ENCODE assay signal across 21 mouse cellular contexts in genomic region chr3:37779867-37780475, GRCm38 (mm10). TPM values are rescaled to one million over a fixed set of nuclear protein-coding genes. Genes with fewer than 3 reads are reported as not detected.
DNase-seq lines count a peak whose midpoint lies in the region; ATAC-seq and TF ChIP-seq lines count a peak whose summit lies in the region.
"Had no signal": no experiment of that assay in that cellular context is flagged by ENCODE, and none has a peak within 500 bp of the region (broad histone marks: within the 10 kb centered on the region; RNA-seq: fewer than 3 reads in every experiment).

No protein-coding gene starts in this region.

- H3K4me2 ChIP-seq in neural tube, embryonic 12.5 days (replicated peaks) = no peak overlapping the region; the same call in 1 of the 2 replicates
- no peak overlapping the region for H3K4me2 ChIP-seq in neural tube, embryonic 15.5 days
- H3K4me2 ChIP-seq: embryonic facial prominence, embryonic 12.5 days; forebrain, embryonic 12.5 days; heart, embryonic 11.5 days; hindbrain, embryonic 15.5 days; limb, embryonic 13.5 days; liver, embryonic 15.5 days had no signal

- 26% methylated on average over 11 of the region's 11 CpGs for WGBS in neural tube, embryonic 12.5 days
- 24% methylated on average over 11 of the region's 11 CpGs for WGBS in neural tube, embryonic 15.5 days
- WGBS in olfactory bulb, adult 2 months = 39% methylated on average over 11 of the region's 11 CpGs

- no peak overlapping the region for H3K4me3 ChIP-seq in neural tube, embryonic 12.5 days
- no peak overlapping the region for H3K4me3 ChIP-seq in neural tube, embryonic 15.5 days (replicated peaks)
- H3K4me3 ChIP-seq in olfactory bulb, adult 2 months (ENCODE audit: insufficient read depth, low read depth, low read length) = no peak overlapping the region
- H3K4me3 ChIP-seq: embryonic facial prominence, embryonic 12.5 days; forebrain, embryonic 12.5 days; hindbrain, embryonic 15.5 days; limb, embryonic 13.5 days; liver, embryonic 15.5 days had no signal

- TF ChIP-seq CTCF in olfactory bulb, adult 2 months (IDR thresholded peaks at IDR 0.05; ENCODE audit: insufficient read depth, low read depth, low read length) = no peak

- DNase-seq in embryo, embryonic 11 days = peak; percentile 21
- DNase-seq in embryo, embryonic 9.5 days (ENCODE audit: extremely low spot score) = no peak
- DNase-seq in adrenal gland, postnatal 14 days = peak; percentile 59
- no peak for DNase-seq in lung, postnatal 25 days (ENCODE audit: low spot score)
- DNase-seq: cerebellum, postnatal 14 days; gastrocnemius, postnatal 36 days; heart, postnatal 14 days; kidney, adult 18-20 months; kidney, postnatal 36 days; lung, postnatal 14 days; right cerebral cortex, adult 18-20 months; spleen, adult 18-20 months had no signal

- peak; percentile 18; the same call in 1 of the 2 replicates for ATAC-seq in neural tube, embryonic 12.5 days (ENCODE audit: low FRiP score, low read depth)
- no peak for ATAC-seq in neural tube, embryonic 15.5 days (ENCODE audit: low FRiP score)

- H3K9me3 ChIP-seq in neural tube, embryonic 12.5 days = no peaks in the 10 kb centered on the region
- no peaks in the 10 kb centered on the region for H3K9me3 ChIP-seq in neural tube, embryonic 15.5 days (replicated peaks)
- H3K9me3 ChIP-seq: embryonic facial prominence, embryonic 12.5 days; forebrain, embryonic 12.5 days; hindbrain, embryonic 15.5 days; limb, embryonic 13.5 days; liver, embryonic 15.5 days had no signal

- peaks cover 11% of the 10 kb centered on the region for H3K4me1 ChIP-seq in neural tube, embryonic 12.5 days
- 0 out of 2 replicates have a peak, but pooled peaks cover 3% of the 10 kb centered on the region for H3K4me1 ChIP-seq in neural tube, embryonic 15.5 days
- H3K4me1 ChIP-seq in olfactory bulb, adult 2 months (ENCODE audit: control insufficient read depth, insufficient read depth, low read length) = no peaks in the 10 kb centered on the region
- H3K4me1 ChIP-seq: embryonic facial prominence, embryonic 12.5 days; hindbrain, embryonic 15.5 days; limb, embryonic 13.5 days; liver, embryonic 15.5 days had no signal

- no peaks in the 10 kb centered on the region for H3K36me3 ChIP-seq in neural tube, embryonic 12.5 days
- H3K36me3 ChIP-seq in neural tube, embryonic 15.5 days = no peaks in the 10 kb centered on the region
- H3K36me3 ChIP-seq: embryonic facial prominence, embryonic 12.5 days; forebrain, embryonic 12.5 days; hindbrain, embryonic 15.5 days; limb, embryonic 13.5 days; liver, embryonic 15.5 days had no signal

- H3K9ac ChIP-seq in neural tube, embryonic 12.5 days = no peak overlapping the region
- H3K9ac ChIP-seq in neural tube, embryonic 15.5 days (replicated peaks) = no peak overlapping the region
- H3K9ac ChIP-seq: embryonic facial prominence, embryonic 12.5 days; forebrain, embryonic 12.5 days; hindbrain, embryonic 15.5 days; limb, embryonic 13.5 days; liver, embryonic 15.5 days had no signal

- no peak overlapping the region for H3K27ac ChIP-seq in neural tube, embryonic 12.5 days
- no peak overlapping the region for H3K27ac ChIP-seq in neural tube, embryonic 15.5 days (replicated peaks)
- peak overlapping the region; percentile 59 for H3K27ac ChIP-seq in olfactory bulb, adult 2 months (ENCODE audit: insufficient read depth, low read depth, low read length)
- H3K27ac ChIP-seq: embryonic facial prominence, embryonic 12.5 days; forebrain, embryonic 12.5 days; hindbrain, embryonic 15.5 days; limb, embryonic 13.5 days; liver, embryonic 15.5 days had no signal

- TF ChIP-seq POLR2A in olfactory bulb, adult 2 months (IDR thresholded peaks at IDR 0.05; ENCODE audit: insufficient read depth, low read depth, low read length) = no peak

- H3K27me3 ChIP-seq in neural tube, embryonic 12.5 days (replicated peaks) = peaks cover 5% of the 10 kb centered on the region
- no peaks in the 10 kb centered on the region for H3K27me3 ChIP-seq in neural tube, embryonic 15.5 days (replicated peaks)
- H3K27me3 ChIP-seq: embryonic facial prominence, embryonic 12.5 days; hindbrain, embryonic 15.5 days; limb, embryonic 13.5 days; liver, embryonic 15.5 days had no signal

RNA-seq across cellular contexts. Expression of gene Gm5148, which starts 55.7 kb away (rescaled TPM):
- 2.7 and 3.1 TPM in 2 replicates for polyA plus RNA-seq in neural tube, embryonic 12.5 days (2016; fragmentation: Nextera tagmentation; extraction: Ambion mirVana)
- 9.2 and 15.2 TPM in 2 replicates for polyA plus RNA-seq in neural tube, embryonic 15.5 days (2015; fragmentation: Nextera tagmentation; extraction: Ambion mirVana)
- total RNA-seq in adrenal gland, postnatal 14 days (2021) = 0.26 TPM in 1 of 2 replicates, not detected in the other
- not detected in 2 replicates for polyA plus RNA-seq in olfactory bulb, adult 2 months (2012; ENCODE audit: insufficient read depth, insufficient read length, low replicate concordance, missing spikeins)
- total RNA-seq: gastrocnemius, postnatal 36 days; heart, postnatal 14 days had no signal

Comparison
In these comparisons a context has a peak if more than half of its experiments do, and no peak if none do; other contexts are left out.
1. DNase-seq: peak in embryo, embryonic 11 days (single experiment) and adrenal gland, postnatal 14 days (single experiment); none in embryo, embryonic 9.5 days (single experiment) and lung, postnatal 25 days (single experiment).